Mouse (Mus musculus) midbrain, postnatal 0 days (tissue): ENCODE measurements at regions not wholly inside any gene's neighbourhood (a gene's known extent, or its start where the extent isn't known, plus 50 kb on each side); places are given as distances from the start of the nearest gene placed in this dataset.

Source experiments
- ATAC-seq: fragments of 200-750 bp; cut with Nextera tagmentation; 2 replicates; pipeline ENCODE4 v1.8.0; 2017; ENCODE audit warnings: moderate number of reproducible peaks, mild to moderate bottlenecking, moderate TSS enrichment, moderate library complexity; ENCODE audit not compliant: low FRiP score
- DNase-seq: peaks from one replicate; pipeline ENCODE4 v3.0.0-alpha.2; 2015; ENCODE audit warnings: low spot score
- H3K27ac ChIP-seq: fragments of 300-500 bp; sonication (generic); 2 replicates; pipeline ENCODE4 v1.5.1; 2014; ENCODE audit warnings: low read depth, mild to moderate bottlenecking, low read length, mixed read lengths
- H3K27me3 ChIP-seq: fragments of 300-500 bp; sonication (generic); 2 replicates; pipeline ENCODE4 v1.6.1; 2014; ENCODE audit warnings: low read length, control low read depth, mixed read lengths; ENCODE audit not compliant: insufficient read depth
- H3K36me3 ChIP-seq: fragments of 300-500 bp; sonication (generic); 2 replicates; pipeline ENCODE4 v1.6.1; 2014; ENCODE audit warnings: low read length, control low read depth, mixed read lengths; ENCODE audit not compliant: insufficient read depth
- H3K4me1 ChIP-seq: fragments of 300-500 bp; sonication (generic); 2 replicates; pipeline ENCODE4 v1.6.1; 2014; ENCODE audit warnings: mild to moderate bottlenecking, control low read depth, antibody characterized with exemption, low read length, mixed read lengths; ENCODE audit not compliant: insufficient read depth
- H3K4me2 ChIP-seq: fragments of 300-500 bp; sonication (generic); 2 replicates; pipeline ENCODE4 v1.6.1; 2014; ENCODE audit warnings: low read depth, mild to moderate bottlenecking, low read length, mixed read lengths; ENCODE audit not compliant: poor library complexity, severe bottlenecking
- H3K4me3 ChIP-seq: fragments of 300-500 bp; sonication (generic); 2 replicates; pipeline ENCODE4 v1.5.1; 2014; ENCODE audit warnings: low read depth, mild to moderate bottlenecking, low read length, moderate library complexity
- H3K9ac ChIP-seq: fragments of 300-500 bp; sonication (generic); replicated peaks from 2 replicates; pipeline ENCODE4 v1.6.1; 2014; ENCODE audit warnings: mild to moderate bottlenecking, low read length, moderate library complexity, mixed read lengths; ENCODE audit not compliant: poor library complexity, severe bottlenecking
- H3K9me3 ChIP-seq: fragments of 300-500 bp; sonication (generic); 2 replicates; pipeline ENCODE4 v1.6.1; 2016; ENCODE audit warnings: low read length, control low read depth
- CTCF ChIP-seq: IDR thresholded peaks from 2 replicates; pipeline ENCODE4 v1.5.1; 2016; ENCODE audit warnings: antibody characterized with exemption, mild to moderate bottlenecking
- WGBS: fragments of 180-500 bp; shearing (Covaris S2); extraction: QIAGEN DNeasy Blood & Tissue Kit; methylation state at CpG from one replicate; pipeline ENCODE4 v1.1.7; 2014; 5-methylcytosine and 5-hydroxymethylcytosine counted together

DNA sequence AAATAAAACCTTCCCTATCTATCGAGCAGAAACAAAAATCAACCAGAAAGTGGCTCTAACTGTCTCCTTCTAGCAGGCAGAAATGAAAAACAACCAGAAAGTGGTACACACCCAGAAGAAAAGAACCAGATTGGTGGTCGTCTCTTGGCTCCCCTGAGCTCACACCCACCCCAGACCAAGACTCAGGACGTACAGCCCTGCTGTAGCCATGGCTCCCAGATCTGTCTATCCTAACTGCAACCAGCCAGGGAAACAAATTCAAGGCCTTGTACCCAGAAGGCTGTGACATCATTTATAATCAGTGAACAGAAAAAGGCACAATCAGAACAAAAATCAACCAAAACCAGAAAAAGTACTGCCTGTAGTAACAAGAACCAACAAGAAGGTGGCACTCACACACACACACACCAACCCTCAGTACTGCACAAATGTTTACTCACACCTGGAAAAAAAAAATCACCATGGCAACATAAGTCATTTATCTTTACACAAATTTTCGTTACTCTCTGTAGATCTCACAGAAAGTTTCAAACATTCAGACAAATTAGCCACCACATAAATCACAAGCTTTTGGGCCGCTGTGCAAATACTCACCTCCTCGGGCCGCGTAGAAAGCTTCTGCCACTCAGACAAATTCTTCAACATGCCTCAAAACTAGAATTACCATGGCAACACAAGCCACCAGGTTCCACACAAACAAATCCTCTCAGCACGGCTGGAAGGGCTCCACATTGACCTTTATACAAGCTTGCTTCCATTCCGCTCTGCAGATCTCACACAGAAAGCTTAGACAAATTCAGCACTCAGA, 85.1 kb upstream of the Smlr1 start:
- ATAC-seq (peak; percentile 76), DNase-seq (peak; percentile 78)
- no peaks in the 10 kb centered on the region for H3K9me3 ChIP-seq
- peak overlapping the region; percentile 51; the same call in 1 of the 2 replicates for H3K27ac ChIP-seq
- no peaks in the 10 kb centered on the region for H3K4me1 ChIP-seq
- no peak overlapping the region for H3K9ac ChIP-seq
- peak; percentile 77 for TF ChIP-seq CTCF
- 14% methylated on average over 10 of the region's 10 CpGs for WGBS
- H3K4me2 ChIP-seq: peak overlapping the region; percentile 20; the same call in 1 of the 2 replicates
- H3K36me3 ChIP-seq: no peaks in the 10 kb centered on the region
- no peaks in the 10 kb centered on the region for H3K27me3 ChIP-seq
- no peak overlapping the region for H3K4me3 ChIP-seq

DNA sequence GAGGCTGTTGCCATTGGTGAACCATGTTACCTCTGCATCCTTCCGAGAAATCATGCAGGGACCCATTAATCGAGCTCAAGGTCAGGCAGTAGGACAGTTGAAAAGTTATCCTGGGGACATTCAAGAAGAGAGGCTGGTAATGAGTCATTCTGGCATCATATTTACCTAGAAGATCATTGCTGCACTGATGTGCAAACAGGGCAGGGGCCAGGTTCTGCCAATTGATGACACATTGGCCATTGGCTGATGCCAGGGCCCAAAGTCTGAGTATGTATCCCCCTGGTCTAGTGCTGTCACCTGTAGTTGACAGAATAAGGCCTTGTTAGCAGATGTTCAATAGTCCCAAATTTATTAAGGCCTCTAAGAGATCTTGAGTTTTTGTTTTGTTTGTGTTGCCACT, 83.6 kb upstream of the Smlr1 start:
- Histone ChIP-seq H3K4me2 (no peak overlapping the region), H3K4me1 (no peaks in the 10 kb centered on the region), H3K4me3 (no peak overlapping the region), H3K27me3 (no peaks in the 10 kb centered on the region), H3K27ac (no peak overlapping the region), H3K36me3 (no peaks in the 10 kb centered on the region), H3K9me3 (no peaks in the 10 kb centered on the region), H3K9ac (no peak overlapping the region)
- ATAC-seq: no peak
- no peak for TF ChIP-seq CTCF
- DNase-seq: no peak
- WGBS: 98% methylated on average over 2 of the region's 2 CpGs

DNA sequence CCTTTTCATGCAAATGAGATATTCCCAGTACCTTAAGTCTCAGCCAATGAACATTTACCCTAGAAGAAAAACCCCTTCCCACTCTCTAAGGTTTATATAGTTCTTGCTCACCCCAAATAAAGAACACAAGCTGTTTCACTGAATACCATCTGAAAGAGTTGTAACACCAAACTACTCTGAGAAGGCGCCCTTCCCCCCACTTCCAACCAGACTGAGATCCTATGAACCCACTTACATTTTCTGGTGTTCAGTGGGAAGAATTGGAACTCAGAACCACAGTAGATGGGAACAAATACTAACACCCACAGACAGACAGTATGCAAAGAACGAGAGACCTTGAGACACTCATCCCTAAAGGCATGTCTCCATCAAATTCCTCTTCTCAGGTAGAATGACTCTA, 65.4 kb upstream of the Smlr1 start:
- Histone ChIP-seq H3K27ac (no peak overlapping the region), H3K9me3 (no peaks in the 10 kb centered on the region), H3K27me3 (no peaks in the 10 kb centered on the region), H3K4me3 (no peak overlapping the region), H3K36me3 (no peaks in the 10 kb centered on the region), H3K9ac (no peak overlapping the region), H3K4me1 (no peaks in the 10 kb centered on the region), H3K4me2 (no peak overlapping the region)
- 92% methylated on average over 2 of the region's 2 CpGs for WGBS
- no peak for TF ChIP-seq CTCF
- no peak for DNase-seq
- no peak for ATAC-seq

DNA sequence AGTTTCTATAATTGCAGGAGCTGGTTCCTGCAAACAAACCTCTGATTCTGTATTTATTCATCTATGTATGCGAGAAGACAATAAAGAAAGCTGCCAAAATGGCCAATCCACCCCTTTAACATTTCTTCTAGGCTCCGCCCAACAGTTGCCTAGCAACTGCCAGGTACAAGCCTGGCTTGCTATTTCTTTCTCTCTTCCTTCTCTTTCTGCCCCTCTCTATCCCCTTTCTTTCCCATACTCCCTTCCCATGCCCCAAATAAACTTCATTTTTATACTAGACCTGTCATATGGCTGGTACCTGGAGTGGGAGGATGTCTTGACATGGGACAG, 53.2 kb upstream of the Smlr1 start:
- ATAC-seq (no peak), DNase-seq (peak; percentile 21)
- Histone ChIP-seq H3K36me3 (no peaks in the 10 kb centered on the region), H3K4me2 (no peak overlapping the region), H3K27me3 (no peaks in the 10 kb centered on the region), H3K9ac (no peak overlapping the region), H3K4me3 (no peak overlapping the region), H3K4me1 (no peaks in the 10 kb centered on the region), H3K9me3 (no peaks in the 10 kb centered on the region), H3K27ac (no peak overlapping the region)
- WGBS: 86% methylated on average over 2 of the region's 2 CpGs
- TF ChIP-seq CTCF: no peak

DNA sequence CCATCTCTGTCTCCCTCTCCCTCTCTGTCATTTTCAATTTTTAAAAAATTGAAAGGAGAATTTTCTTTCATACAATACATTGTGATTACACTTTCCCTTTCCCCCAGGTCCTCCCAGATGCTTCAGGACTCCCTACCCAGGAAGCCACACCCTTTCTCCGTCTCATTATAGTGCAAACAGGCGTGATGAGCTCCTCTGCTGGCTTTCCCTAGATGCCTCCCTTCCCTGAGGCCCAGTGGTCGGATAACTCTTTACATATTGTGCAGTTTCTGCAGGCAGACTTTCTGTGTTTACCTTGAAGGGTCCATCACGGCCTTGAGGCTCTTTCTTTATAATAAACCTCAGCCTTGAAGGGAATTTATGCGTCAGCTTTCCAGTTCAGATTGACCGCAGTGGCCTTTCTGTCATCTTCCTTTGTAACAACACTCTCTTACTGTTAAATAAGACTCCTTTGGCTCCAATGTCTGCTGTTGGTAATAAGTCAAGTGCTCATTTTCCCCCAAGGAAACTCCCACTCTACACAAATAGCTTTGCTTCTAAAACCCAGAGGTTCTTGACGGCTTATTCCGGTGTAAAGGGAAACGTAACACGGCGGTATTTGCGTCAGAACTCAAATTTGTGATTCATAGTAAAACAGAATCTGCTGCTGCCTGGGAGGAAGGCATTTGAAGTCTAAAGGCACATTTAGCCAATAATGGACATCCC, 52.7 kb upstream of the Smlr1 start:
- Histone ChIP-seq H3K4me1 (no peaks in the 10 kb centered on the region), H3K4me2 (no peak overlapping the region), H3K36me3 (no peaks in the 10 kb centered on the region), H3K4me3 (no peak overlapping the region), H3K9me3 (no peaks in the 10 kb centered on the region), H3K27me3 (no peaks in the 10 kb centered on the region), H3K9ac (no peak overlapping the region), H3K27ac (no peak overlapping the region)
- DNase-seq (no peak), ATAC-seq (no peak)
- WGBS: 67% methylated on average over 12 of the region's 12 CpGs
- no peak for TF ChIP-seq CTCF
